Mouse (Mus musculus) forebrain, postnatal 0 days (tissue): ENCODE data around the gene Cox8a. TPM values are rescaled to one million over a fixed set of nuclear protein-coding genes. Genes with fewer than 3 reads are reported as not detected.
A peak's percentile ranks its signal among the peaks of the same experiment; 100 is the strongest.

Experiments
- ATAC-seq: fragments of 200-750 bp; cut with Nextera tagmentation; 2 replicates; pipeline ENCODE4 v1.8.0; 2017; ENCODE audit warnings: mild to moderate bottlenecking, moderate library complexity
- DNase-seq: peaks from one replicate; pipeline ENCODE4 v3.0.0-alpha.2; 2015
- H3K27ac ChIP-seq: fragments of 300-500 bp; sonication (generic); 2 replicates; pipeline ENCODE4 v1.5.1; 2014; ENCODE audit warnings: low read depth, mild to moderate bottlenecking, antibody characterized with exemption, low read length, moderate library complexity, mixed read lengths
- H3K27me3 ChIP-seq: fragments of 300-500 bp; sonication (generic); 2 replicates; pipeline ENCODE4 v1.6.1; 2014; ENCODE audit warnings: mild to moderate bottlenecking, low read length, mixed read lengths; ENCODE audit not compliant: insufficient read depth
- H3K36me3 ChIP-seq: fragments of 300-500 bp; sonication (generic); 2 replicates; pipeline ENCODE4 v1.6.1; 2014; ENCODE audit warnings: mild to moderate bottlenecking, moderate library complexity; ENCODE audit not compliant: insufficient read depth
- H3K4me1 ChIP-seq: fragments of 300-500 bp; sonication (generic); 2 replicates; pipeline ENCODE4 v1.6.1; 2014; ENCODE audit warnings: antibody characterized with exemption; ENCODE audit not compliant: insufficient read depth
- H3K4me2 ChIP-seq: fragments of 300-500 bp; sonication (generic); 2 replicates; pipeline ENCODE4 v1.6.1; 2014; ENCODE audit warnings: low read depth, mild to moderate bottlenecking, moderate library complexity
- H3K4me3 ChIP-seq: fragments of 300-500 bp; sonication (generic); 2 replicates; pipeline ENCODE4 v1.5.1; 2014; ENCODE audit warnings: low read depth, low read length, mixed read lengths
- H3K9ac ChIP-seq: fragments of 300-500 bp; sonication (generic); 2 replicates; pipeline ENCODE4 v1.6.1; 2014; ENCODE audit warnings: mild to moderate bottlenecking
- H3K9me3 ChIP-seq: fragments of 300-500 bp; sonication (generic); 2 replicates; pipeline ENCODE4 v1.6.1; 2016; ENCODE audit warnings: low read length
- CTCF ChIP-seq: sonication (generic); IDR thresholded peaks from 2 replicates; pipeline ENCODE4 v1.5.1; 2016; ENCODE audit warnings: antibody characterized with exemption, control low read depth, low read depth
- WGBS: fragments of 180-500 bp; shearing (Covaris S2); extraction: QIAGEN DNeasy Blood & Tissue Kit; methylation state at CpG from one replicate; pipeline ENCODE4 v1.1.7; 2014; 5-methylcytosine and 5-hydroxymethylcytosine counted together
- polyA plus RNA-seq: library from polyadenylated mRNA; unstranded; fragments of >200 nt; fragmentation: Nextera tagmentation; extraction: Ambion mirVana; gene quantifications from 2 replicates; pipeline ENCODE4 v1.2.1, GENCODE M21; 2015
- total RNA-seq: library from RNA; depleted of rRNA; stranded (reverse); fragments of >200 nt; gene quantifications from 2 replicates; pipeline ENCODE4 v1.2.3, GENCODE M21; 2014

The Cox8a gene
- total and polyA plus RNA-seq, 2 experiments from 2014 or later, result 735 to 1,247 TPM

DNA sequence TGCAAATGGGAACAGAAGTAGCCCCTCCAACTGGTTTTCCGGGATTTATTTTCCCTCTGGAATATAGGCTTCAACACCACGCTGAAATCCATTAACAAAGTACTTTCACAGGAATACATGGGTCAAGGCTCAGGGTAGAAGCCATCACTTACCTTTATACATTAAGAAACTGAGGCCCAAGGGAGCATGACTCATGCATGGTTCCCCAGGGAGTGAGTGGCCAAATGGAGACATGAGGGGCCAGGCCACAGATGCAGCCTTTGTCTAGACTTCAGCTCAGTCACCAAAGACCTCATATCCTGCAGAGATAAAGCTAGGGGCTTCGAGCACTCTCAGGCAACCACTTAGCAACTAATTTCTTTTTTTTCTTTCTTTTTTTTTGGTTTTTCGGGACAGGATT lies 19.3 kb upstream of the Cox8a start:
- H3K27ac ChIP-seq, result no peak overlapping the region
- no peak overlapping the region for H3K9ac ChIP-seq
- H3K36me3 ChIP-seq, result peaks cover 21% of the 10 kb centered on the region; the same call in 1 of the 2 replicates
- DNase-seq, result no peak
- no peak overlapping the region for H3K4me2 ChIP-seq
- TF ChIP-seq CTCF, result no peak
- 85% methylated on average over 4 of the region's 4 CpGs for WGBS
- ATAC-seq, result no peak
- H3K4me1 ChIP-seq, result peaks cover 6% of the 10 kb centered on the region; the same call in 1 of the 2 replicates
- no peaks in the 10 kb centered on the region for H3K9me3 ChIP-seq
- no peak overlapping the region for H3K4me3 ChIP-seq
- no peaks in the 10 kb centered on the region for H3K27me3 ChIP-seq

DNA sequence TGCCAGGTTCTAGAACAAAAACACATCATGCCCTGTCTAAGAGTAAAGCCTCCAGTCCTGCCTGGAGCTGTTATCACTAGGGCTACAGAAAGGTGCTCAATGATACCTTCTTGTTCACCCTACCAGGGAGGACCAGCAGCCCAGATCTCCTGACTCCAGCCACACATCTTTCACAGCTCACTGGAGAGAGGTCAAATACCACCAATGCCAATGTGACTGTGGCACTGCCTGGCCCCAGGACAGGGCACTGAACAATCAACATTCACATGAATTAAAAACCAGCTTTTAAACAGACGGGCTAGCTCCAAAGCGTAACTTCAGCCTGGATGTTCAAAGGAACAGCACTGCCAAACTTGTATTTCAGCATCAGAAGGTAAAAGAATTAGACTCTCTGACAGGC lies 18.6 kb upstream of the Cox8a start:
- no peak for TF ChIP-seq CTCF
- H3K9me3 ChIP-seq, result no peaks in the 10 kb centered on the region
- H3K4me2 ChIP-seq, result no peak overlapping the region
- no peaks in the 10 kb centered on the region for H3K27me3 ChIP-seq
- H3K9ac ChIP-seq, result no peak overlapping the region
- no peak for DNase-seq
- no peak overlapping the region for H3K4me3 ChIP-seq
- no peak overlapping the region for H3K27ac ChIP-seq
- WGBS, result 80% methylated on average over 2 of the region's 2 CpGs
- peaks cover 6% of the 10 kb centered on the region; the same call in 1 of the 2 replicates for H3K4me1 ChIP-seq
- H3K36me3 ChIP-seq, result peaks cover 27% of the 10 kb centered on the region
- ATAC-seq, result no peak

DNA sequence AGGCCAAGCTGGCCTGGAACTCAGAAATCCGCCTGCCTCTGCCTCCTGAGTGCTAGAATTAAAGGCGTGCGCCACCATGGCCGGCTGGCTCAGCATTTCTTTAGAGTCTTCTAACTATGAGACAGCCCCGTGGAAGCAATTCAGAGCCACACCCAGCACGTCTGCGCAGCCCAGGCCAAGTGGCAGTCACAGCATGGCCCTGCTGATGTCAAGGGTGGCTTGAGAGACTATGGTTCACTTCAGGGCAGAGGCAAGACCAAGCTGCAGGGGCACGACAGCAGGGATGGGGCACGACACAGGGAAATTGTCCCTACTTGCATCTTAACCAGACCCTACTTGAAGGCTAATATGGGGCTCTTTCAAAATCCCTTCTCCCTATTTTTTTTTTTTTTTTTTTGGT lies 18.0 kb upstream of the Cox8a start:
- DNase-seq, result no peak
- H3K4me2 ChIP-seq, result no peak overlapping the region
- H3K9me3 ChIP-seq, result no peaks in the 10 kb centered on the region
- 94% methylated on average over 9 of the region's 9 CpGs for WGBS
- H3K27me3 ChIP-seq, result no peaks in the 10 kb centered on the region
- H3K36me3 ChIP-seq, result peaks cover 29% of the 10 kb centered on the region
- H3K27ac ChIP-seq, result no peak overlapping the region
- no peak for TF ChIP-seq CTCF
- no peak overlapping the region for H3K9ac ChIP-seq
- no peak for ATAC-seq
- no peak overlapping the region for H3K4me3 ChIP-seq
- peaks cover 6% of the 10 kb centered on the region; the same call in 1 of the 2 replicates for H3K4me1 ChIP-seq

DNA sequence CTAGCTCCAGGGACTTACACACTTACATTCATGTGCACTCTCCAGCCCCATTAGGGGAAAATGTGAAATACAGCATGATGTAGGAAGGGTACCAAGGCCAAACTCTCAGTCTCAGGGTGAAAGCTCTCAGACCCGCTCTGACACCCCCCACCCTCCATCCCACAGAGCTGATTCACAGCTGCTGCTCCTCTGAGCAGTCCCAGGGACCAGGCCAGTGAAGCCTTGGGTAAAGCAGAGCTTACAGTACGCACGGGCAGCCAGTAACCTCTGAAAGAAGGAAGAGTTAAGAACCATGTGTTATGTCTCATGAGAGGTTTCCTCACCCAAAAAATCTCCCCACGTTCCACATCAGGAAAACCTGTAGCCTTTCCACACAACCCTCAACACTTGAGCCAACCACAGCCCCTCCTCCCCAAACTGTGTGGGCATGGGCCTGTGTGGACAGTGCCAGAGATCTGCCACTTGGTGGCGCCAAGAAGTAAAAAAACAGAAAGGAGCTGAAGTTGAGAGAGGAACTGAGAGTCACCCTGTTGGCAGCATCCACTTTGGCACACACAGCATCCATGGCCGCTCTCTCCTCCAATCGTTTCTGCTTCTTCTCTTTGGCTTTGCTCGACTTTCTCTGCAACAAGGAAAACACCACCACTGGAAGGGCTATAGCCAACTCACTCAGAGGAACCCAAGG lies 17.3 kb upstream of the Cox8a start:
- Histone ChIP-seq H3K27ac (no peak overlapping the region), H3K9me3 (no peaks in the 10 kb centered on the region), H3K36me3 (peaks cover 37% of the 10 kb centered on the region), H3K4me3 (no peak overlapping the region), H3K4me2 (no peak overlapping the region), H3K27me3 (no peaks in the 10 kb centered on the region), H3K9ac (no peak overlapping the region), H3K4me1 (0 out of 2 replicates have a peak, but pooled peaks cover 1% of the 10 kb centered on the region)
- ATAC-seq (peak; percentile 96), DNase-seq (peak; percentile 89)
- TF ChIP-seq CTCF, result peak; percentile 96
- WGBS, result 44% methylated on average over 8 of the region's 8 CpGs

DNA sequence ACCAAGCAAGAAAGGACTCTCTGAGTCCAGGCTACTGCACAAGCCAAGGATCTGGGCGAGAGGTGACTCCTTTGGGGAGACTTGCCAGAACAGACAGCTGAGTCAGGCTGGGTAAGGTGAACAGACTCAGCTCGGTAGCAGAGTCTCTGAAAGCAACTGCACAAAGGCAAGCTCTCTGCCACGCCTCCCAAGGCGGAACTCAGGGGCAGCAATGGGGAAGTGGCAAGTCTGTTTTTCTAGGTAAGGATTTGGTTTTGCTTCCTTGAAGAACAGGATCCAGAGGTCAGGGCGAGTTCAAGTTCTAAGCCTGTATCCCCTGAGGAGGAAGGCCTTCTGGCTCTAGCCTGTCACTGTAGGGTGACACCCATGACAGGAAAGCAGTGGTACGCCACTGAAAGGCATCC lies 9.1 kb upstream of the Cox8a start:
- Histone ChIP-seq H3K36me3 (peaks cover 52% of the 10 kb centered on the region), H3K4me2 (no peak overlapping the region), H3K27me3 (no peaks in the 10 kb centered on the region), H3K27ac (no peak overlapping the region), H3K9ac (no peak overlapping the region), H3K4me3 (no peak overlapping the region), H3K4me1 (no peaks in the 10 kb centered on the region), H3K9me3 (no peaks in the 10 kb centered on the region)
- no peak for TF ChIP-seq CTCF
- ATAC-seq (no peak), DNase-seq (no peak)
- 74% methylated on average over 6 of the region's 6 CpGs for WGBS

DNA sequence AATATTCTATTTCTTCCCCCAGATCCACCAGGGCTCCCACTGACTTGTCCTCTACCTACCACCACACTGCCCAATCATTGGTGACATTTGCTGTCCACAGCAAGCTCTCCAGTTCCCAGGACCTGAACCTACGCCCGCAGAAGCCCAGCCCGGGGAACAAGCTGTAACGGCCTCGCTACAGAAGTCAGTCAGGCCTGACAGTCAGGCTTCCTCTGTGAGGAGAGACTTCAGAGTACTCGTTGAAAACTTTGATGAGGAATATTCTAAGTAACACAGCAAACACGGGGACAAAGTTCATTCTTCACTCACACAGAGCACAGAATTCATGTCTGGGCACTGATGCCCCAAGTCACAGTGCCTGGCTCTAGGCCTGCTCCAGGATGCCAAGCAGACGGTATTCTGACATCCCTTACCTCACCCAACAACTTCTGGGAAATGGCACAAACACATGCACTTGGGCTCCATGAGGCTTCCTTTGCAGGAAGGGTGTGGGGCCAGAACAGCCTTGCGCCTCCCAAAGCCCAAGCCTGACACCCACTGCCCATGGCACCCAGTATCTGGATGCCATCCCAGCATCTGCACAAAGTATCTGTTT lies 7.8 kb upstream of the Cox8a start:
- no peak for ATAC-seq
- H3K9me3 ChIP-seq, result no peaks in the 10 kb centered on the region
- no peaks in the 10 kb centered on the region for H3K4me1 ChIP-seq
- H3K27ac ChIP-seq, result no peak overlapping the region
- no peaks in the 10 kb centered on the region for H3K27me3 ChIP-seq
- no peak overlapping the region for H3K4me3 ChIP-seq
- no peak overlapping the region for H3K4me2 ChIP-seq
- no peak for DNase-seq
- H3K9ac ChIP-seq, result no peak overlapping the region
- WGBS, result 86% methylated on average over 9 of the region's 9 CpGs
- no peak for TF ChIP-seq CTCF
- peaks cover 43% of the 10 kb centered on the region for H3K36me3 ChIP-seq

DNA sequence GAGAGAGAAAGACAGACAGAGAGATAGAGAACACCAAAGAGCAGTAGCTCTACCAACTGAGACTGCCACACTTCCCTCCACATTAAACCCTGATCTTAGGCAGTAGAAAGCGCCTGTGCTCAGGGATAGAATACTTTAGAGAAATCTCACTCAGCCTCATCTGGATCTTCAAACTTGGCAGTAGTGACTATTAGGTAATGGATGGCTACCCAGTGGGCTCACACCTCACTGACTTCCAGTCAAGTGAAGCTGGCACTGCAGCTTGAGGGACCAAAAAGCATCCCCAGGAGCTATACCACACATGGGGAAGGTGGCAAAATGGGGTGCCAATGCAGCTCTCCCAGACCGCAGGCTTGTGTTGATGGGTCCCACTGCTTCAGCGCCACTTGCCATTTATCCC lies 6.8 kb upstream of the Cox8a start:
- Histone ChIP-seq H3K4me2 (no peak overlapping the region), H3K4me1 (no peaks in the 10 kb centered on the region), H3K9me3 (no peaks in the 10 kb centered on the region), H3K36me3 (peaks cover 34% of the 10 kb centered on the region), H3K4me3 (no peak overlapping the region), H3K27me3 (no peaks in the 10 kb centered on the region), H3K27ac (no peak overlapping the region), H3K9ac (no peak overlapping the region)
- TF ChIP-seq CTCF, result no peak
- 93% methylated on average over 3 of the region's 3 CpGs for WGBS
- ATAC-seq (no peak), DNase-seq (no peak)
